Mouse (Mus musculus): ENCODE data around the gene Tmem8b.

DNA sequence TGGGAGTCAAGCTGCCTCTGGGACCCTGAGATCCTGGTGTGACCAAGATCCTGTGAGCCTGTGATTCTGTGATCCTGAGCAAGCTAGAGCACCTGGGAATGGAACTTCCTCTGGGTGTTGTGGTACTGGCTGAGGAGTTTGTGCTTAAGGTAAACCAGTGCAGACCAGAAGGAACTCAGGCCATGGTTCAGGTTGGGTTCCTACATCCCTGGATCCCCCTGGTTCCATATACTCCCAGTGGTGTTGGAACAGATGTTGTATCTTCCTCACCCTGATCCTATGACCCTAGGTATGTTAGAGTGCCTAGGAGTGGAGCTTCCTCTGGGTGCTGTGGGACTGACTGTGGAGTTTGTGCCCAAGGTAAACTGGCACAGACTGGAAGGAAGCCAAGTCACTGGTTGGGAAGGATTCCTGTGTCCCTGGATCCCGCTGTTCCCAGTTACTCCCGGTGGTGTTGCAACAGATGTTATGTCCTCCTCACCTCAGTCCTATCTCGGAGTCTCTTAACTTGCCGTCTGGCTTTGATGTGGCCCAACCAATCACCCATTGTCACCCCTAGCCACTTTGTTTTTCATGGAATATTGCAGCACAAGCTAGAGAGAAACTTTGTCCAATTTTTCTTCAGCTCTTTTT, 48.5 kb upstream of the Tmem8b start:
- TF ChIP-seq CTCF (IDR thresholded peaks at IDR 0.05; ENCODE audit: low read depth) (no peak), EP300 (IDR thresholded peaks at IDR 0.05; ENCODE audit: low read depth) (no peak)

Measured in liver, embryonic 14.5 days (tissue).